Mouse (Mus musculus): ENCODE data around the gene Rab11fip4.

DNA sequence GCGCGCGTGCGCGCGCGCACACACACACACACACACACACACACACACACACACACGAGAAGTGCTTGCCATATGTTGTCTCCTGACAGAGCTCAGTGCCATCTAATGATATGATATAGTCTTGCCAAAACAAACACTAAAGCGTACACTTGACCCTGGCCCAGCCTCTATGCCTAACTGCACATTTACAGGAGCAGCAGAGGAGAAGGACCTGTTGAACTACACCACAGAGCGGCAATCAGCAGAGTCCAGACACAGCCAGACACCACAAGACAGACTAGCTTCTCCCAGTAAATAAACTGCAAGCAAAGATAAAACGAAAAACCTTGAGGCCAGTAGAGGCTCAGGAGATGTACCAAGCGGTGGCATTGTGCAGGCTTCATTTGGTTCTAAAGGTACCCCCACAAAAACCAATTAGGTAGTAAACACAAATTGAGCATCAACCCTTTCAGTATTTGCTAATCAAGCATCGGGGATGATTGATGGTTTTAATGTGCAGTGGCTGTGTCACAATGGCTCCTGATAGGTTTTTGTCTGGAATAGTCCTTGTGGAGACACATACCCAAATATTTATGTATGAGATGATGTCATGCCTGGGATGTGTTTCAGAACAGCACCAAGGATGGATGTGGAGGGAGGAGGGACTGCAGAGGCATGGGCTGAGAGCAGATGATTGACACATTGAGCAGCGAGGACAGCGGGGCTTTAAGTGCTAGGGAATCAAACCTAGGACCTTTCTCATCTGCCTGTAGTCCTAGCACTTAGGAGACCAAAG lies 145.4 kb downstream of the Rab11fip4 start:
- no peak for TF ChIP-seq GATA1 (IDR thresholded peaks at IDR 0.05; ENCODE audit: borderline replicate concordance, low read length)
- TF ChIP-seq FLI1 (IDR thresholded peaks at IDR 0.05; ENCODE audit: low read length), result no peak

Measured in megakaryocyte, embryonic 14.5 days (primary cell).